Mouse (Mus musculus) cerebellum, adult 9-11 months (tissue): ENCODE measurements around the gene Aatk.

Experiments used
- DNase-seq: peaks from one replicate; pipeline ENCODE4 v3.0.0; 2022

The Aatk gene

DNA sequence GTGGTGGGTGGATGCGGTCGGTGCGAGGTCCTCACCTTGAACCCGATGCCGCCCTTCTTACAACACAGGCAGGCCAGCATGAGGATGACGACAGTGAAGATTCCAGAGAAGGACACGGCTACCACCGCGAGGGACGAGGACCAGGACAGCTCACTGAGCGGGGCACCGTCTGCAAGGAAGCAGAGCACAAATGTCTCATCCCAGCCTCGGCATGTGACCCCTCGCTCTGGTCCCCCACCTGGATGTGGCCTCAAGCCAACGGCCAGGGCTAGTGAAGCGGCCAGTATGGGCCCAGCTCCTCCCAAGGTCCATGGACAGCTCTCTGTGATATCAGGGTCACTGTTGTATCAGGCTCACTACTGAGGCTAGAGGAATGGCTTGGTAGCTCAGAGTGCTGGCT, 25.6 kb downstream of the Aatk start:
- peak; percentile 73 for DNase-seq

DNA sequence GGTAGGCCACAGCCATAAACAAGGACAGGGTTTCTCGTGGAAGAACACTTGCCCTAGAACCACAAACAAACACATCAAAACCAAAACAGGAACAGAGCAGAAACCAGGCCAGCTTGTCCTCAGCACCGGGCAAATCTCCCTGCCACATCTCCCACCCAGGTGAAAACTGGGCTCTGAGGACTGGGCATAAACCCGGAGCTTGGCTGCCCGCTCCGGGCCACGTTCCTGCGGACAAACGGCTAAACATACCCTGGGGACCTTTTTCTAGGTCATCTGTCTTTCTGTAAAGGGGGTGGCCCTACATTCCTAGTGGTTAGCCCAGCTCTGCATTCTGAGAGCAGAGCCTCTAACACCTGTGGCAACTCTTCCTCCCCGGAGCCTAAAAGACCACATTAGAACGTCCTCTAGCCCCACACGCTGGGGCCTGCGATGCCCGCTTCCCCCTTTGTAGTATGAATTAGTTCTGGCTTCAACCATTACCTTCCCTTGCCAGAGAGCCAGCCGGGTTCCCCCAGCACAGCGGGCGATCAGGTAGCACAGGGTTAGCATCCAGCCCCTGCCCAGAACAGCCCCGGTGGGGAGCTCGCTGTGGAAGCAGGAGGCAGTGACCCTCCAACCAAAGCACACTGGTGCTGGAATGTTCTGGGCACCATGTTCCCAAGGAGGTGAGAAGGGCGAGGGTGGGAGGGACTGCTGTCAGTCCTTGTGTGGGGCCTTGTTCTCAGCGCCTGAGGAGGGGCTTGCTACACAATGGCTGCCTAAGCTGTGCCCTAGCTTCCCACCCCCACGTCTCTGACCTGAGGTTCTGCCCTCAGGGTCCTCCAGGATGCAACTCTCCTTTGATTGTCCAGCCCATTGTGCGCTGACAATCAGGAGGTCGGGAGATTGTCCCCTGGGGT, 27.2 kb downstream of the Aatk start:
- peak; percentile 72 for DNase-seq

DNA sequence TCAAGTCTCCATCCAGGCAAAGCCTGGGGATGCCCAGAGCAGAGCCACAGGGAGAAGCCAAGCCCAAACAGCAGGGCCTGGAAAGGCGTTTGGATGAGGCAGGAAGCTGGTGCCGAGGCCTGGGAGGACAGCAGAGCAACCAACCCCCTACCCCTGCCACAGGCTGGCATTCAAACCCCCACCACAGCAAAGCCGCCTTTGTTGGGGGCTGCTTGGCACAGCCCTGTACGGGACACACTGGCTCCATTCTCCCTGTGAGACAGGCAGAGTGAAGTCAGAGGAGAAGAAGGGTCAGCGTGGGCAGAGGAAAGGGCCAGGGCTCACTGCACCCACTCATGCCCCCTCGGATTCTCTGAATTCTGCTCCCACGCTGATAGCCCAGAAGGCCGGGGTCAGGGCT, 30.0 kb downstream of the Aatk start:
- DNase-seq, result no peak

DNA sequence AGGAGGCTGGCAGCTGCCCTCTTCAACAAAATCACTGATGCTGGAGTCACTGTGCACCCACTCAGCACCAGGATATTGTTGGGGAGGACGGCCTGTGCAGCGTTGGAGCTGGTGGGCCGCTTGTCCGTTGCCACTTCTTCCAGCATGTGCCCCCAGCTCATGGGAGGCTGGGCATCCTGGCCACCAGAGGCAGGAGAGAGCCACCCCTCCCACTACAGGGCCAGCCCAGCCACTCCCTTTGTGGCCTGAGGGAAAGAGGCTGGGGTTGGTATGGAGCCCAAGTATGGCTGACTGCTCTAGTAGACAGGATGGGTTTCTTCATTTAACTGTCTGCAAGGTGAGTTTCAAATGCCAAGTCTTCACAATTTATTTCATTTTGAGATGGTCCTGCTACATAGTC, 32.2 kb downstream of the Aatk start:
- no peak for DNase-seq

DNA sequence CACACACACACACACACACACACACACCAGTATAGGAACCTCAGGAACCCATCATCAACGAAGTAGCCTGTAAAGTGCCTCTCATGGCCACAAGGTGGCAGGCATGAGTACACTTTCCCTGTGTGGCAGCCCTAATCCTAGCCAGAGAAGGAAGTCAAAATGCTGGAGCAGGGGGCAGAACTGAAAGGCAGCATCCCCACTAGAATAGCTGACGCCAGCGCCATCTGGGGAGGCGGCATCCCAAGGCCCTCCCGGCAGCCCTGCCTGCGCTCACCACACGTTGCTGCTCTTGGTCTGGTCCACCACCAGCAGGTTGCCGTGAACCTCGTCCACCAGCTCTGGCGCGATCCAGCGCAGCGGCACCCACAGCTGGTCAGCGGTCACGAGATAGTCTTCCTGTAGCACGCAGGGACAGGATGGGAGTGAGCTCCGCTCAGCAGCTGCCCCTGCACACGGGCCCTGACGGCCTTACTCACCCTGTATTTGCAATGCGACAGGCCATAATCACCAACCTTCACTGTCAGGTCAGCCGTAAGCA, 33.7 kb downstream of the Aatk start:
- peak; percentile 89 for DNase-seq

DNA sequence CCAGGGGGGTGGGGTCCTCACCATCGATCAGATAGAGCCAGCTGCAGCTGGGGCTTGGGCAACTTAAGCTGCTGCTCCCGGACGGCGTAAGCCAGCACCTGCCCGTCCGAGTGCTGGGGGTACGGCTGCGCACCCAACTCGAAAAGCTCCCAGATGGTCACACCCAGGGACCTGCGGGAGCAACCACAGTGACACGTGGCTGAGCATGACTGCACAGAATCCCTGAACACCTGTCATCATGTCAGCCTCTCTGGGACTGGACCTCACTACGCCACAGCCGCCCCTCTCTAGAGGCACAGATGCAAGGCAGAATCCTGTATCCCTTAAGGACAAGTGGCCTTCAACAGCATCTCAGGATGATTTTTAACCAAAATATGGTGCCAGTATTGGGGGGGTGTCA, 34.3 kb downstream of the Aatk start:
- DNase-seq, result peak; percentile 69

DNA sequence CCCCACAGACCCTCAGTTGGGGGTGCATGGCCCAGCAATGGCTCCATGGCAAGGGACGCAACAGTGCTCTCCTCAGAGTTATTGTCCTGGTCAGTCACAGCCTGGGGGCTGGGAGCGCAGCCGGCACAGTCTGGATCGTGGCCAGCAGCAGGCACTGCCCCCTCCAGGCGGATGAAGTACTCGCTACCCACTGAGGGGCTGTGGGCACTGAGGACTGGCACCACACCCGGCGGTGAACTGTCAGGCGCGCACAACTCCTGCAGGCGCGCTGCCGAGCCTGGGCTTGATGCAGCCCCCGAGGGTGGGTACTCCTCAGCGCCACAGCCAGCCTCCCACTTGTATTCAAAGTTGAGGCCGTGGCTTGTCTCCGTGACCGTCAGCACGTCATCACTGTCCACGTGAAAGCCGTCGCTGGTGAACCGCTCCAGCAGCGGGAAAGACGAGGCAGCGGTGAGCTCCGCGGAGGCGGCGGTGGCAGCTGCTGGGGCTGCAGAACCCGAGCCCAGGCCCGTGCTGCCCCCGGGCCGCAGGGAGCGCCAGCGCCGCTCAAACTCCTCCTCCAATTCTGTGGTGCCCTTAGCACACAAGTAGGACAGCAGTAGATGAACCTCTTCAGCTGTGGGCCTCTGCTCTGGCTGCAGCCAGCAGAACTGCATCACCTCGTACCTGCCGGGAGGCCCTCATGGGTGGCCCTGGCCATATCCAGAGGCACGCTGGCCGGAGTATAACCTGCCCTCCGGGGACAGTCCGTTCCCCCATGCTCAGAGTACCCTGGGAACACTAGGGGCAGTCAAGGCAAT, 35.0 kb downstream of the Aatk start:
- DNase-seq, result peak; percentile 76

DNA sequence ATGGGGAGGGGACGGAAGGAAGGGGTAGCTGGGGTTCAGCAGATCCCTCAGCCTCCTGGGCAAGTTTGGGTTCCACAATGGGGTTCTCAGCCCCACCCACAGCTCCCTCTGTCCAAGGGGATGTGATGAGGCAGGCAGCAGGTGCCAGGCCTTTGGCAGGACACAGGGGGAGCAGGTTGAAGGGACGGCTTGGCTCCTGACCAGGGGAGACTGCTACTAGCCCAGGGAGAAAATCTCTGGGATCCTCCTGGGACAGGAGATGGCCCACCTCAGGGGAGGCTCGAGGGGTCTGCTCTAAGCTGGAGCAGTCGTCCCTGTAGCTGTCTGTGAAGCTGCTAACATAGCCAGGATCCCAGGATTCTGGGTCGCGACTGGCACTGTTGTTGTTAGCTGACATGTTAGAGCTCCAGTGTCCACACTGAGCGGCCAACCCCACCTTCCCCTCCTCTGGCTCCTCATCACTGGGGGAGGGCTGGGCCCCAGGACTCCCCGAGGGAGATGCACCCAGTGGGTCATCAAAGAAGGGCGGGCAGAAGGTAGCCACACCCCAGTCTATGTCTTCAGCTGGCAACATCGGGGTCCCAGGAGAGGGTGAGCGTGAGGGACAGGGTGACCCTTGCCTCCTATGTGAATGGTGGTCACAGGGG, 35.7 kb downstream of the Aatk start:
- peak; percentile 76 for DNase-seq

DNA sequence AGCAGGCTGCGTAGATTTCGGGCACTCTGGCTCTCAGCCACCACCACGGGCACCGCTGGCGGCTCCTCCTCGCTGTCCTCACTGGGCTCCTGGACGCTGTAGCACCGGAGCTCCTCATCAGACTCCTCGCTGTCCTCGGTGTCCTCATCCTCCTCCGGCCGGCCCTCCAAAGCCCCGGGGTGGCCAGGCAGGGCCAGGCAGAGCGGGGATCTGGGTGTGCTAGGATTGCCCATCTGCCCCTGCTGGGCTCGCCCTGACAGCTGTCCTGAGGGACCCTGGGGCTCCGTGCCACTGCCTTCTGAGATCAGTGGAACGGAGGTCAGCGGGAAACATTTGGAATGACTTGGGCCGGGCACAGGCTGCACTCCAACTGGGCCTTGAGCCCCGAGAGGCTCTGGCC, 37.0 kb downstream of the Aatk start:
- DNase-seq, result peak; percentile 64

DNA sequence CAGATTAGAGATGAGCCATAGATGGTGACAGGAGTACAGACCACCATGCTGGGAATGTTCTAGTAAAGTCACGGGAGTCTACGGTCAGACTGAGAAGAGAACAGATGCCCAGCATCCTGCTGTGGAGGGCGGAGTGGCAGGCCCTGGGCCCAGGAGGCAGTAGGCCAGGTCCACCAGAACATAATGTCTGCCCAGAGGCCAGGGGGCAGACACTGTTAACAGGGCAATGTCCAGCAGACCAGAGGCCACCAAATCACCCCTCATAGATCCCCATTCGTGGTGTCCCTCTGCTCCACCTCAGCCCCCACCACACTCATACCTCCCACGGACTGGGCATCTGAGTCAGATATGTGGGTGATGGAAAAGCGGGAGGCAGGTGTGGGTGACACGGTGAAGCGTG, 38.0 kb downstream of the Aatk start:
- DNase-seq, result peak; percentile 47

DNA sequence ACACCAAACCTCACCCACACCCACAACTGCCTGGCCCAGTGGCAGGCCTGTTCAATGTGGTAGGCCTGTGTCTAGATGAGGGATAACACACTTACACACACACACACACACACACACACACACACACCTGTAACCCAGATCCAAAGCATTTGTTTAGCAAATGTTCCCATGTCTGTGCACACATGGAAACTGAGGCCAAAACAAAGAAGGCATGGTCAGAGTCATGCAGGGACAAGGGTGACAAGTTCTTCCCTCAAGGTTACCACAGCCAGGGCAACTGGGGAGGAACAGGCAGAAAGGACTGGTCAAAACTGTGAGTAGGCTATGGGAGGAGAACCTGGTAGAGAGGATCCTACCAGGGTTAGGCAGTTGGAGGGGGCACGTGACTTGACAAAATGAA, 38.5 kb downstream of the Aatk start:
- no peak for DNase-seq

DNA sequence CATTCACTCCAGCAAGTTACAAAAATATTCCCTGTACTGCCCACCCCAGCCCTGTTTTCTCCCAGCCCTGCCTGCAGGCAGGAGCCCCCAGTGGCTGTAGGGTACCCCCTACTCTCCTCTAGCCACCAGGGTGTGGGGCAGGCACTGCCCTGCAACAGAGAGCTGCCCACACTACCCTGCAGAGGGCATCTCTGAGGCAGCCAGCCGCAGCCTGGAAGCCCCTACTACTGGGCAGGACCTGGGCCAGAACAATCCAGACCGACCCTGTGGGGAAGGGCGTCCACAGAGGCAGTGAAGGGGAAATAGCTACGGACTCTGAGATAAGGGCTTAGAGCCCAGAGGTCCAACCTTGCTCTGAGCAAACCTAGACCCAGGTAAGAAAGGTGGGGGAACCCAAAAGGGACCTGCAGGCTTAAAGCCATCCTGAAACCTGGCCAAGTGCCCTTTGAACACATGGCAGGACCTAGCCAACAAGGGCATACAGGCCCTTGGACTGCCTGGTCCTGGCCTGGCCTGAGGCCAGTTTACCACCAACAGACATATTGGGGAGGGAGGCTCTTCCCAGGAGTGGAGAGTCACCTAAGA, 39.4 kb downstream of the Aatk start:
- peak; percentile 55 for DNase-seq

DNA sequence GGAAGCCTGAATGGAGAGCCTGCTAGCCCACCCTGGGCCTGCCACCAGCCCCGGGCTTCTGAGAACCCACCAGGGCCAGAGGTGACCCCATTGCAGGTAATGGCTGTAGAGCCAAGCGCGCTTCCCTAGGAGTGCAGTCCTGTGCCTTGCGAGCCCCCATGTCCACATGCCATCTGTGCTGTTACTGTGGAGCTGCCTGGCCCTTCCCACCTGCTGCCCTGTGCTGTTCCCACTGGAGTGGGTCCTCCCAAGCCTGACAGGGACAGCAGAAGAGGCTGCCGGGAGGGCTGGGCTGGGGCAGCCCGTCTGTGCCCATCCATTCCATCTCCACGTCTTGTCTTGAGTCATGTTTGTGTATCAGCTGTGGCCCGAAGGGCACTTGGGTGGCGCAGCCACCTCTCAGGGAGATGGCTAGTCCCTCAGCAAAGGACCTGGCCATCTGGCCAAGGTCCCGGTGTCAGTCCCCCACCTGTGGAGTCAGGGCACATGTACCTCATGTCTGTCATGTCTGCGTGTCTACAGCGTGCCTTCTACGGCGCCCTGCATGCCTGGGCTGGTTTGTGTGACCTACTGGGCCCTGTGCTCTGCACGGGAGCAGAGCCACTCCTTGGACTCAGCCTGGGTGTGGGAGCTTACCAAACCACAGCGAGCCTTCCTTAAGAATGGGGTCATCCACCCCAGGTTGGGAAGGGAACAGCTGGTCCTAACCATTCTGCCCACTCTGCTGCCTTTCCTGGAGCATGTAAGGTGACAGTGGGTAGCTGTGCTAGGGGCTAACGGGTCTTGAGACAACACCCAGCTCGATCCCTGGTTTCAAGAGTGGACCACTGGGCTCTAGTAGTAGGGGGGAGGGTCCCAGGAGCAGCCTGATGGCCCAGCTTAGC, 41.3 kb downstream of the Aatk start:
- peak; percentile 77 for DNase-seq

DNA sequence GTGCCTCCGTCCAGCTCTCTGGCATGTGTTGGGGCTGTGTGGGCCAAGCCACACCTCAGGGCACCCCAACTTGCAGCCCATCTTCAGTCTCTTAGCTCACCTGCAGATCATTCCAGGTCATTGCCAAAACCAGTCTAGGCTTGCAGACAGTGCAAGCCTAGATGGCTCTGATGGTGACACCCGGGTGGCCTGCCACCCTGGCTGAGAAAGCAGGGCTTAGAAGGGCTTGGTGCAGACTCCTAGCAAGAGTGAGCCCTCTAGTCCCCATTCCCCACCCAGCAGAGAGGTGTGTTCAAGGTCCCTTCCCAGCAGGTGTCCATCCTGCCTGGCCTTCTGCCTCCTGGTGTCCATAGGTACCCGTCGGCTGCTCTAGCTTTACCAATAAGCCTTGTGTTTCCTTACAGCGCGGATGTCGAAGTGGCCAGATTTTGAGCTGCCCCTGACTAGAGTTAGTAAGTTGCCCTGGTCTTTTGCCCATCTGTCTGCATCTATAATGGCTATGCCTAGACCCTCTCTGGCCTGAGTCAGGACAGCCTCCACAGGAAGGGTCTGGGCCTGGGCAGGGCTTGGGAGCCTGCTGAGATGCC, 44.2 kb downstream of the Aatk start:
- peak; percentile 60 for DNase-seq

DNA sequence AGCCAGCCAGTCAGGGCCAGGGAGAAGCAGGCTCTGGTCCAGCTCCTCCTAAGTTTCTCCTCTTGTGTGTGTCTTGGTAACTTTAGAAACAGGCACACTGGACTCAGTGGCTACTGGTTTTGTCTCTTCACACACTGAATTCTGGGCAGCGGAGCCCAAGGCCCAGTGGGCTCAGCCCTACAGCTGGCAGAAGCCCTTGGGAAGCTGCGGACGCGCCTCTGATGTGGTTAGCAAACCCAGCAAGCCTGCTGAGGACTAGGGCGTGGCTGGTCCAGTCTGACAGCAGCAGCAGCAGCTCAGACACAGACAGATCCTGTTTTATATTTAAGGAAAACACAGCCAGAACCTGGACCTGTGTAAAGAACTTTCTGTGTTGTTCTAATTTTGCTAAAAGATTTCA, 44.9 kb downstream of the Aatk start:
- peak; percentile 31 for DNase-seq

DNA sequence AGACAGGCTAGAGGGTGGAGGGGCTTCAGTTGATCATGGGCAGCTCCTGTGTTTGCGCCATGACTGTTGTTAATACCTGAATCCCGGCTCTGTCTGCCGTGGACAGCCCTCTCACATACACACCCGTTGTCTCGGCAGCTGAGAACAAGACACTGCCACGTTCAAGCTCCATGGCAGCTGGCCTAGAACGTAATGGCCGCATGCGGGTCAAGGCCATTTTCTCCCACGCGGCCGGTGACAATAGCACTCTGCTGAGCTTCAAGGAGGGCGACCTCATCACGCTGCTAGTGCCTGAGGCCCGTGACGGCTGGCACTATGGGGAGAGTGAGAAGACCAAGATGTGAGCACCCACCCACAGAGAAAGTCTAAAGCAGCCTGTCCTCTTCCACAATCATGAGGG, 49.6 kb downstream of the Aatk start:
- DNase-seq, result no peak

DNA sequence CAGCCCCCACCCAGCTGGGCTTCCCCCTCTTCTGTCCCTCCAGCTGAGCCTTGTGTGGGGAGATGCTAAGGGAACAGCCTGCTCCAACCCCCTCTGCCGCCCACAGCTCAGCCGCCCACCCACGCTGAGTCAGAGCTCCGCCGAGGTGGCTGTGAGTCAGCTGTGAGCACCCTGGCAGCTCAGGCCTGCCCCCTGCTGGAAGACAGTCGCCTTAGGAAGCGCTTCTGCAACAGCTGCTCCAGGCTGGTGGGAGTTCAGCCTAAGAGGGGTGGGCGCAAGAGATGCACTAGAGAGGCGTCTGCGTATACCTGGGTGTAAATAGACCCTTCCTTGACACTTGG, 55.7 kb downstream of the Aatk start:
- DNase-seq, result peak; percentile 78

DNA sequence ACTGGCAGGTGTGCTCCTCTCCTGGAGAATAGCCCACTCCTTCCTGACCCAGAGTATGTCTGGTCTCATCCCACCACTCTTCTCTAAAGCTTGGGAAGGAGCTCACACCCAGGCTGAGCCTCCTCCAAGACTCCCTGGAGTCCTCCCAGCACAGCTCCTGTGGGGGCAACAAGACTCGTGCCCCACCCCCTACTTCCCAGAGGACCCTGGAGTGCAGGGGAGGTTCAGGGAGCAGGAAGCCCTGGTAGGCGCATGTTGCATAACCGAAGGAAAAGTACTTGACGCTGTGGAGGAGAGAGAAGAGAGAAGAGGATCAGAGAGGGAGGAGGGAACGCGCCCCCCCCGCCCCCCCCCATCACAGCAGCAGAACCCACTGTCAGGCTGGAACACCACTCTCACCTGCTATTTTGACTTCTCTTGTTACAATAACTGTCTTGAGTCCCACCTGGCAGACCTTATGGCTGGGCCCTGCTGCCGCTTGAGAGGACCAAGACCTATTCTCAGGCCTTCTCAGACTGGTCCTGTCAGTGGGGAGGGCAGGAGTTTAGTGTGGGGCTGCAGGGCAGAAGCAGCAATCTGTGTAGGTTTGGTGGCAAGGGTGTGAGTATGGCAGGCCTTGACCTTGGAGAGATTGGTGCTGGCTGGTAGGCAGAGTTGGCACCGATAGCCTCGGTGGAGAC, 56.2 kb downstream of the Aatk start:
- DNase-seq, result no peak

DNA sequence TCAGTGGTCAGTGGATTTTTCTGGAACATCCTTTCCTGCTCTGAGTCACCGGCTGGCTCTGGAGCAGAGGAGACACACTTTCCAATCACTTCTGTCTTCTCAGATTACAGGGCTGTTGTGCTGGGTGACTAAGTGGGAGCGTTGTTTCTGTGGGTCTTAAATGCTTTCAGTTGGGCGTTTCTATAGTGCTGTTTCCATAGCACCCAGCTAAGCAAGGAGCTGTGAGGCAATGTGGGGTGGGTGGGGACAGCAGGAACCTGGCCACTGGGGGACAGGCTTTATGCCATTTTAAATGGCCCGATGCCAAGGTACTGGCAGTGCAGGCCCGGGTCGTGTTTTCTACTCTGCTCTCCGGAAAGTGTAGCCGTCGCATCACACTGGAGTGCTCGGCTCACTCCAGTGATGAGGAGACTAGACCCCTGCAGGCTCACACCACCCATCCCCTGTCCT, 57.8 kb downstream of the Aatk start:
- no peak for DNase-seq

DNA sequence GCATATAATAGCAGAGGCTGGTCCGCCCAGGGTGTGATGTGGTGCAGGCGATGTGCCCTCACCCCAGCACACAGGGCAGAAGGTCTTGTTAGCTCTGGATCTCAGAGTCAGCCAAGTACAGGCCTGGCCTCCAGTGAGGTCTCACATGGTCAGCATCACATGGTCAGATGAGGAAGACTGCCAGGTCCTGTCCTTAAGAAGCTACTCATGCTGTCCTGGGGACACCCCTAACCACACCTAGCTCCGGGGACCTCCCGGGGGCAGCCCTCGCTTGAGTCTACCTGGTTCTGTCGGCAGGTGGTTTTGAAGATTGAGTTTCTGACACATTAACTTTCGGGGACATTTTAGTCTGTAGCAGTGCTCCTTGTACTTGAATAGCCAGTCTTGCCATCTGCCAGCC, 58.6 kb downstream of the Aatk start:
- peak; percentile 57 for DNase-seq

DNA sequence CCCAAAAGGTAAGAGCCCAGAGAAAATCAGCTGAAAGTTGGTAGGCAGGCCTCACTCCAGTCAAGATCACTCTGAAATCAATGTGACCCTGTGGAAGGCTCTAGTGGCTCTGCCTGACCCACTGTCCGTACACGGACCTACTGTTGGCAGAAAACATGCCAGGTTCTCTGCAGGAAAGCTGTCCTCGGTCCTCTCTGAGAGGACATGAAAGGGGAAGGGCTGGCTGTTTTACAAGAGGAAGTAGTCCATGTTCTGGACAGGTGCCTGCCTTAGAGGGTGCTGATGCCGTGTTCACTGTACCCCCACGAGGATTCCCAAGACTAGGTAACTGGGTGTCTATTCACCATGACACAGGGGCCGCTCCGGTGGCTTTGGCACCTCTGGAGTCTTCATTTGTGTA, 59.1 kb downstream of the Aatk start:
- no peak for DNase-seq
